Mouse (Mus musculus): ENCODE results near the gene Mcm9.

- TF ChIP-seq CTCF (IDR thresholded peaks at IDR 0.05) (no peak), POLR2A (IDR thresholded peaks at IDR 0.05; ENCODE audit: insufficient read depth, low read depth, low read length) (no peak), EP300 (IDR thresholded peaks at IDR 0.05; ENCODE audit: insufficient read depth, low read depth, low read length) (no peak)
These were observed 124.7 kb downstream of the Mcm9 start for GRCm38 (mm10) chr10:53505526-53505925.
